Mouse (Mus musculus) kidney, postnatal 36 days (tissue): ENCODE measurements around the gene Sgk1.
"Not testable (repeated sequence)": the region's sequence is repeated elsewhere in the genome, so short reads cannot be mapped to it uniquely, and the experiment has no call there.

Source experiments
- DNase-seq, 2 experiments: peaks; one replicate each; pipeline ENCODE4 v3.0.0; 2021 to 2022; ENCODE audit warnings: mixed read lengths in 2 of 2

Gene Sgk1

DNA sequence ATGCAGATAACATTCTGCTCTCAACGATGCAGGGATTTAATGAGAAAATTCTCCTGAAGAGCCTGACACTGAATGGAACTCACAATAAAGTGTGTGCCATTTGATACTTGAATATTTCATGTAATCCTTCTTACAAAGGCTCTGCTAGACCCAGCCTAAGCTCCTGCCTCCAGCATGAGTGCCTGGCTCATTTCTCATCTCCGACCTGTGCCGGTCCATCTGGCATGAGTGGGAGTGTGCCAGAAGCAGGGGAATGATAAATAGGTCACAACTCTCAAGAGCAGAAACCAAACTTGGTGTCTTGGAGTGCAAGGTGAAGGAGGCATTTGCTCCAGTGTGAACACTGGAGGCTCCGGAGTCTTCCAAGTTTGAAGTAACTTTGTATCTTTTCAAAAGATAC lies 13.4 kb upstream of the Sgk1 start:
- DNase-seq, result no peak

- DNase-seq, result no peak
These were observed 174 bp upstream of the Sgk1 start for GRCm38 (mm10) chr10:21881837-21882183.

GRCm38 (mm10) chr10:21883587-21883986 lies 1.6 kb downstream of the Sgk1 start:
- peak in 1 of 2 experiments; percentile 25 for DNase-seq

DNA sequence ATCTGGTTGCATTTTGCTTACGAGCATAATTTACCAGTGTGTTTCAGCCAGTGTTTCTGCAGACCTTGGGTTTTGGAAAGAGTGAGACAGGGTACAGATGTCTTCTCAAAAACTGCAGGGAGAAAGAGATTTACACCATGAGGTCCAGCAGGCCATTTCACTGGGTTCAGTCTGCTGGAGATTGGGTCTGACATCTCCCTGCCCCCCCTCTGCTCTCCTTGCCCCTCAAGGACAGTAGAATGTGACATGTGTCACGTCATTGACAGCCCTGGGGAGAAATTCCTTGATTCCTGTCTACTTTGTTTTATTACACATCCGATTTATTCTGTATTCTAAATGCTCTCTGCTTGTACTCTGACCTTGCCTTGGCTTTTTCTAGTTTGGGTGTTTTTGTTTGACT lies 2.5 kb downstream of the Sgk1 start:
- DNase-seq, result no peak

- no peak for DNase-seq
These were observed 7.3 kb downstream of the Sgk1 start for GRCm38 (mm10) chr10:21889141-21889765.

DNA sequence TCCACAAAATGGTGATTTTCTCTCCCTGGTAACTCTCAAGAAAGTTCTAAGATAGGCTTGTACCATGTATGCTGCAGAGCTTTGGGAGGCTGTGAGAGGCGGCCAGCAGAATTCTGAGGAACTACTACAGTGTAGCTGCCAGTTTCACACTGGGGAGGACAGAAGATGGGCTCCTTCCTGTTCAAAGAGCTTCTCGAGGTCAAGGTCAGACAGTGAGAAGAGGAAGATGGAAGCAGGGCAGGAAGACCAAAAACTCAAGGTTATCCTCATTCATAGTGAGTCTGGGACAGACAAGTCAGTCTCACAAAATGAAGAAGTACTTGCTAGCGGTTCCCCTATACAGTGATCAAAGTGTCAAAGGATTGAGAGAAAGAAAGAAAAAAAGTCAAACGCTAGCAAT lies 8.3 kb downstream of the Sgk1 start:
- no peak for DNase-seq

DNA sequence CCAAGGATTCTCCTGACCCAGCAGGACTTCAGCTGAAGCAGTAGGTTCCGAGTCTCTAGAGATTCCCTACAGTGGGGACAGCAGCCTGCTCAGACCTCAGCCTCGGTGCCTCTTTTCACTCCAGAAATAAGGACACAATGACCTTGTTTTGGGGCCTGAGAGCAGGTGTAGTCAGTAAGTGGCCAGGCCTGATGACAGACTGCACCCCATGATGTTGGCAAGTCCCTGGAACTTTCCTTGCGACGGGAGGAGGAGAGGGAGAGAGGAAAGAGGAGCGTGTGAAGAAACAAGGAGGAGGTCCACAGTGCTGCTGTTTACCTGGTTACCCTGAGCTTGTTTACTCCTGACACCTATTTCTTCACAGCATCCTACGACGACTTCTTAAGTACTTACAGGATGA lies 9.5 kb downstream of the Sgk1 start:
- DNase-seq, result no peak

DNA sequence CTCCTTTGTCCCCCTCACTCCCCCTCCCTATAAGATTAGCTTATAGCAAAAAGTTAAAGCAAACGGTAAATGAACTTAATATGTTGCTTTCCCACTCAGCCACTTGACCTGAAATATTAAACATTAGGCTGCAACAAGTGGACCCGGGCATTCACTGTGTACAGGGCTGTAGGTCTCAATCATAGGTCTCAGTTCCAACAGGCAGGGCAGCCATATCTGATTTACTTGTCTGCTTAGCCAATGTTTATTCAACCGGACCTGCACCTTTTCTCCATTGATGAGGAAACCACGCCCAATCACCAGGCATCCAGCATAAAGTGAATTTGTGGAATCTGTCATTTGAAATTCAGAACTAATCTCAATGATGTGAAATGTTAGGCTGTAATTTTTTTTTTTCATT lies 10.1 kb downstream of the Sgk1 start:
- DNase-seq, result no peak

GRCm38 (mm10) chr10:21898417-21898816 lies 16.4 kb downstream of the Sgk1 start:
- no peak for DNase-seq

- DNase-seq, result not testable (repeated sequence)
These were observed 16.9 kb downstream of the Sgk1 start for GRCm38 (mm10) chr10:21898851-21899250.

GRCm38 (mm10) chr10:21899397-21899796 lies 17.4 kb downstream of the Sgk1 start:
- no peak for DNase-seq

GRCm38 (mm10) chr10:21902152-21903140 lies 20.5 kb downstream of the Sgk1 start:
- DNase-seq, result no peak

DNA sequence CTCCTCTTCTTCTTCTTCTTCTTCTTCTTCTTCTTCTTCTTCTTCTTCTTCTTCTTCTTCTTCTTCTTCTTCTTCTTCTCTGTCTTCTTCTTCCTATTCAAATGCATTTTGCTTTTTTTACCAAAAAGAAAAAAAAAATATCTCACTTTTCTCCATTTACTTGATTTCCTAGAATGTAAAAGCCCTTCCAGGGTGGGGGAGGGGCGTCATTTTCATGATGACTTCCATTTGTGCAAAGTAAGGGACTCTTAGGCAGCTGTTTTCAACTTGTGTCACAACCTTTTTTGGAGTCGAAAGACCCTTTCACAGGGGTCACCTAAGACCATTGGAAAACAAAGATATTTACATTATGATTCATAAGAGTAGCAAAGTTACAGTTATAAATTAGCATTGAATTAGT lies 22.2 kb downstream of the Sgk1 start:
- DNase-seq, result no peak

GRCm38 (mm10) chr10:21905616-21906015 lies 23.6 kb downstream of the Sgk1 start:
- no peak for DNase-seq

DNA sequence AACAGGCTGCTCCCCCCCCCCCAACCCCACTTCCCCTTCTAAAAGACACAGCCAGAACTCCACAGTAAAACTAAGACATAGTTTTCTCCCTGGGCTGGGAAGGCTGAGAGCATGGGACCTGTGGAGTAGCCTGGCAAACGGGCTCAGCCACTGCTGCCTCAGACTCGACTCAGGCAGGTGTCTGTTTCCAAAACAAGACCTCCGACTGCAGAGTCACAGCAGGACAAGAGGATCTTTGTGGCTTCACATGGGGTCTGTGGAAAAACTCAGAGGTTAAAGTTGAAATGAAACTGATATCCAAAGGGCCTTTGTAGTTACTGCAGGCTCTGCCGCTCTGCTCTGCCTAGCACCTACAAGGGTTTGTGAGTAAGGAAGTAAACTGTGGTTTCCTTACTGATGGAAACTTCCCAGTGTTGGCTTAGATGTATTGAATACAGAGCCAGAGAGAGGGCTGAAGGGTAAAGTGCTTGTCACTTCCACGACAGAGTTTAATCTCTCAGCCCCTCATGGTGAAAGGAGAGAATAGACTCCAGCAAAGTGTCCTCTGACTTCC lies 25.0 kb downstream of the Sgk1 start:
- no peak for DNase-seq

- DNase-seq, result no peak
These were observed 25.8 kb downstream of the Sgk1 start for GRCm38 (mm10) chr10:21907784-21908183.

DNA sequence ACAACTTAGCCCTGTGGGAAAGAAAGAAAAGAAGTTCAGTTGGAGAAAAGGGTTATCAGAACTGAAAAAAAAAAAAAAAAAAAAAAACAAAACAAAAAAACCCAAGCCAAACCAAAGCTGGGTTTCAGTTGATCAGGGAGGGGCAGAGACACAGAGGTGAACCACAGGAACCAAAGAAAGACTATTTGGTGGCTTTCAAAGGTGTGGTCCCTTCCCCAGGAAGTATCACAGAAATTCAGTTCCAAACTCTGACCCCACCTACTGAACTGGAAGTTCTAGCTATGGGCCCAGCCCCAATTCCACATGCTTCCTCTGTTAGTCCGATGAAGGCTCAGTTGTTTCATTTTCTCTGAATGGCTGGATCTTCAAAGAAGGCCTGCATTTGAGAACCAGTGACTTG lies 26.7 kb downstream of the Sgk1 start:
- DNase-seq, result no peak

GRCm38 (mm10) chr10:21910334-21910733 lies 28.4 kb downstream of the Sgk1 start:
- no peak for DNase-seq

DNA sequence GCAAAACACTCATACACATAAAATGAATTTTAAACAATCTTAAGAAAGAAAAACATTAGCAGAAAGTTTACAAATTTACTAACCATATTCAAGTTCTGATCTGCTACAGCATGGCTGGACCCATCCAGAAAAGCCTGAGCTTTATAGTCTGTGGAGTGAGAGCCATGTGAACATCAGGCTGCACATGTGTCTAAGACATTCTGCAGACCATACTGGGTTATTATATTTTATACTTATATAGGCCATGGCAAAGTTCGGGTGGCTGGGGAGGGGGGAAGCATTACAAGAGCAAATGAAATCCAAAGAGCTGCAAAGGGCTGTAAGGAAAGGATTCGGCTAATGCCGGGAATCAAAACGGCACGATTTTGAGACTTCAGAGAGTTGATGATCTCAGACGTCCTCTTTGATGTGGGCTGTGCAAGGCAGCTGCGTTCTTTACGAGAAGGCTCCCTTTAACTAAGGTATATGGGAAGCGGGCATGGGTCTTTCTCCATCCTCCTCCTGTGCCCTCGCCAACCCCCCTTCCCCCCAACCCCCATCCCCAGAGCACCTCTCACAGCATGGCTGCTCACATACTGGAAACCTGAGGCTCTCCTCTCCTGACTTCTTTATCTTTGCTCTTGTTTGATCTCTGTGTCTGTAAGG lies 29.4 kb downstream of the Sgk1 start:
- no peak for DNase-seq

DNA sequence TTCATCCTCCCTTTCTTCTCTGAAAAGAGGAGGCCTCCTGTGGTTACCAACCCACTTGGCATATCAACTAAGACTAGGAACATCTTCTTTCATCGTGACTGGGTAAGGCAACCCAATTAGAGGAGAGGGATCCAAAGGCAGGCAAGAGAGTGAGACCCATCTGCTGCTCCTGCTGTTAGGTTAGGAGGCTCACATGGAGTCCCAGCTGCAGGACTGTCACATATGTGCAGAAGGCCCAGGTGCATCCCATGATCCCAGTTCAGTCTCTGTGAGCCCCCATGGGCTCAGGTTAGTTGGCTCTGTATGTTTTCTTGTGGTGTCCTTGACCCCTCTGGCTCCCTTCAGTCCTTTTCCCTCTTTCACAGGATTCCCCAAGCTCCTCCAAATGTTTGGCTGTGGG lies 32.8 kb downstream of the Sgk1 start:
- no peak for DNase-seq

DNA sequence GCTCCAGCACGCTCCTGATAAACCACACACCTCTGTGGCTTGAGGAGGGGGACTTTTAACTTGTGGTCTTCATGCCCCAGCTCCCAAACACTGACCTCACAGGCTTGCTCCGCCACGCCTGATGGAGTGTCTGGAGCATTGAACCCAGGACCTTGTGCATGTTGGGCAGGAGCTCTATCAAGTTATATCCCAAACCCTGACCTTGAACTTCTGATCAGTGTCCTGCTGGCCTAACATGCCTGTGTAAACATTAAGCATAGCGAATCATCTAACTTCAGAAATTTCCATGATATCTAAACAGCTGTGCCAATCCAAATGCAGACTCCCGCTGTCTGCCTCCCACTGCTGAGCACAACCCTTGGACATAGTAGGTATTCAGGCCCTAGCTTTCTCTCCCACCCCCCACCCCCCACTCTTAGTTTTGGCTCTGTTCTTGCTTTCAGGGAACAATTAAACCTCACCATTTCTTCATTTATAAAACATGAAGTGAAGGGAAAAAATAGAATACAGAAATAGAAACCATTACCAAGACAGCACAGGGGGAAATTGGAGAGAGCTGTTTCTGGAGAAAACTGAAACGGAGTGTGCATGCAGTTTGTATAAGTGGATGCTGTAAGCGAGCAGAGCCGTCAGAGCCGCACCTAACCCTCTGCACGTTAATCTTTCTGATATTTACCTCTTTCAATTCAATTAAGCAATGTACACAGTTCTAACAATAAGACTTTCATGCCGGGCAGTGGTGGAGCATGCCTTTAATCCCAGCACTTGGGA lies 34.5 kb downstream of the Sgk1 start:
- no peak for DNase-seq

DNA sequence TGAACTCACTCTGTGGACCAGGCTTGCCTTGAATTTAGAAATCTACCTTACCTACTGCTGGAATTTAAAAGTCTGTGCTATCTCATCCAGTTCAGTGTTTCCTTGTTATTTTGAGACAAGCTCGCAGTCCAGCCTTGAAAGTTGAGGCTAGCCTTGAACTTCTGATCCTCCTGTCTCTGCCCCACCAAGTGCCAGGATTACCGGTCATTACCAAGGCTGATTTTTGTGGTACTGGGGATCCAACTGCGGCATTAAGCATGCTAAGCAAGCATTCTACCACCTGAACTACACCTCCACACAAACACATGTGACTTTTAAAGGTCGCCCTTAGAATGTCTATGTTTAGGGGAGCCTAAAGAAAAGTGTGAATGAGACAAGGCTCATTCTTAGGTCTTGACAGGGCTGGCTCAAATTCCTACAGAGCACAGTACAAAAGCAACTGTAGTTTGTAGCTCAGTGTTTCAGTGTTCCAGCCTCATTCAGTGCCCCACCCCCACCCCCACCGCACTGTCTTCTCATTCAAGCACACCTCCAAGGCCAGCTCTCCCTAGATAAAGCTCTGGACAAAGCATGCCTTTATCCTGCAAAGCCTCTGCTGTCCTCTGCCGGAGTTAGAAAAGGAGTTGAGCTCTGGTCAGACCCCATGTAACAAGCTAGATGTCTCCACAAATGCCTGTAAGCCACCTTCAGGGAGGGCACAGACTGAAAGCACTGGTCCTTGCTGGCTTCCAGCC lies 36.2 kb downstream of the Sgk1 start:
- DNase-seq, result no peak
